Comparison of ENCODE assay signal across 27 mouse cellular contexts in the genomic region with DNA sequence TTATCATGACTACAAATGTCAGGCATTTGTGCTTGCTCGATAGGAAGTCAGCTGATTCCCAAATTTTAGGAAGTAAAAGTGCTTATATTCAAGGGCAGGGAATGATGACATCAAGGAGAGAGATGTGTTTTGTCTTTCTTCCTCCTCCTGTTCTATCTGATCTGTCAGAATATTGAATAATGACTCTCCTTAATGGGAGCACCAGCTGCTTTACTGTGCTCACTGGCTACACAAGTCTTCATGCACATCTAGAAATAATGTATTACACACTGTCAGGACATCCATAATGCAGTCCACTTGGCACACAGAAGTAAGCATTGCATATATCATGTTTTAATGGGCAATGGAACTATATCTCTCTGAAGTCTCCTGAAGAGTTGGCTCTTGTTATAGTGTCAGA. TPM values are rescaled to one million over a fixed set of nuclear protein-coding genes. Genes with fewer than 3 reads are reported as not detected.
"Had no signal": no experiment of that assay in that cellular context is flagged by ENCODE, and none has a peak within 500 bp of the region (broad histone marks: within the 10 kb centered on the region; RNA-seq: fewer than 3 reads in every experiment).

No protein-coding gene starts in this region.

- H3K27me3 ChIP-seq: heart, embryonic 13.5 days; heart, embryonic 15.5 days; kidney, embryonic 15.5 days; limb, embryonic 13.5 days; limb, embryonic 15.5 days; liver, embryonic 12.5 days had no signal

- H3K4me1 ChIP-seq: heart, embryonic 13.5 days; heart, embryonic 15.5 days; kidney, embryonic 15.5 days; limb, embryonic 13.5 days; limb, embryonic 15.5 days; liver, embryonic 12.5 days had no signal

- H3K36me3 ChIP-seq: heart, embryonic 13.5 days; heart, embryonic 15.5 days; kidney, embryonic 15.5 days; limb, embryonic 13.5 days; limb, embryonic 15.5 days; liver, embryonic 12.5 days had no signal

- DNase-seq: gastrocnemius, postnatal 14 days; gastrocnemius, postnatal 36 days; heart, adult 11 months; heart, adult 2 months; heart, postnatal 14 days; heart, postnatal 36 days; kidney, adult 11 months; kidney, adult 2 months; kidney, adult 9 months; kidney, postnatal 14 days; kidney, postnatal 36 days; layer of hippocampus, adult 9-11 months; layer of hippocampus, postnatal 36 days; left cerebral cortex, postnatal 4 days had no signal

- H3K27ac ChIP-seq: heart, adult 2 months; heart, embryonic 13.5 days; heart, embryonic 15.5 days; hindbrain, postnatal 0 days; kidney, embryonic 15.5 days; kidney, postnatal 0 days; limb, embryonic 13.5 days; limb, embryonic 15.5 days; liver, embryonic 12.5 days; liver, embryonic 14.5 days had no signal

- ATAC-seq: hindbrain, postnatal 0 days; intestine, embryonic 16.5 days; liver, embryonic 12.5 days had no signal

- H3K4me2 ChIP-seq: heart, embryonic 11.5 days; heart, embryonic 13.5 days; heart, embryonic 15.5 days; kidney, embryonic 15.5 days; limb, embryonic 13.5 days; limb, embryonic 15.5 days; liver, embryonic 12.5 days had no signal

- H3K9me3 ChIP-seq: heart, embryonic 13.5 days; heart, embryonic 15.5 days; kidney, embryonic 15.5 days; limb, embryonic 13.5 days; limb, embryonic 15.5 days; liver, embryonic 12.5 days had no signal

- H3K4me3 ChIP-seq: heart, adult 2 months; heart, embryonic 13.5 days; heart, embryonic 15.5 days; kidney, embryonic 15.5 days; limb, embryonic 13.5 days; limb, embryonic 15.5 days; liver, embryonic 12.5 days had no signal

- H3K9ac ChIP-seq: heart, embryonic 13.5 days; heart, embryonic 15.5 days; kidney, embryonic 15.5 days; limb, embryonic 13.5 days; limb, embryonic 15.5 days; liver, embryonic 12.5 days; liver, embryonic 14.5 days had no signal

RNA-seq across cellular contexts. Expression of gene Luzp2, which starts 17.6 kb away (rescaled TPM):
- polyA plus RNA-seq: large intestine, adult 2 months; liver, adult 2 months; liver, embryonic 12.5 days had no signal
